Mouse (Mus musculus) embryo, embryonic 9.5 days (tissue): ENCODE results near the gene Rhob.
"Not testable (repeated sequence)": the region's sequence is repeated elsewhere in the genome, so short reads cannot be mapped to it uniquely, and the experiment has no call there.

ENCODE experiments used
- DNase-seq: peaks from one replicate; pipeline ENCODE4 v3.0.0-alpha.2; 2017; ENCODE audit errors: extremely low spot score

Rhob gene

DNA sequence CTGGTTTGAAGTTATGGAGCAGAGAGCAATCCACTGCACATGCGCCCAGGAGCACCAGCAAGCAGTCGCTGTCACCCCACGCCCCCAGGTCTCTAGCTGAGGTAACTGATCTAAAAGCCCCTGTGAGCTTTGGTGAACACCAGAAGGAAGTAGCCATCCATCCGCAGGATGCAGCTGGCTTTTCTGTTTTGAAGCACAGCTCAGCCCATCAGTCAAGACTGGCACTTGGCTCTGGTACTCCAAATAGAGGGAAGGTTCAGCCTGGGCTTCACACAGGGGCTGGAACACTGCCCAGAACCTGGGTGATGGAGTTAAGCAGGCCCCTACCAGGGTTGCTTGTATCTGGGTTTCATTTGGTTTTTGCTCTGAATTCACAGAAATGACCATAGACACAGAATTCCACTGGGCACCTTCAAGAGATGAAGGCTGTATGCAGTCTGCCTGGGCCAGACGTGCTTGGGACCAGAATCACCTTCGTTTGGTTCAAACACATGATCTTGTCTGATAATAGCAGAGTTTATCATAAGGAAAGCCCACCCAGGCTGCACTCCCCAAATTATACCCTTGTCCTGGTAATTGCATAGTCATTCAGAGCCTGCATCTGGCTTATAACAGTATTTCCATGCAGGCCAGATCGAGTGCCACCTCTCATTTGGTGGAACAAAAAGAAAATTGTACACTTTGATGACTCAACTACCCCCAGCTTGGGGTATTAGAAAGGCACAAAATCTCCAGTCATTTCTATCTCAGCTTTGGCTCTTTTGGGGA lies 27.0 kb downstream of the Rhob start:
- no peak for DNase-seq

DNA sequence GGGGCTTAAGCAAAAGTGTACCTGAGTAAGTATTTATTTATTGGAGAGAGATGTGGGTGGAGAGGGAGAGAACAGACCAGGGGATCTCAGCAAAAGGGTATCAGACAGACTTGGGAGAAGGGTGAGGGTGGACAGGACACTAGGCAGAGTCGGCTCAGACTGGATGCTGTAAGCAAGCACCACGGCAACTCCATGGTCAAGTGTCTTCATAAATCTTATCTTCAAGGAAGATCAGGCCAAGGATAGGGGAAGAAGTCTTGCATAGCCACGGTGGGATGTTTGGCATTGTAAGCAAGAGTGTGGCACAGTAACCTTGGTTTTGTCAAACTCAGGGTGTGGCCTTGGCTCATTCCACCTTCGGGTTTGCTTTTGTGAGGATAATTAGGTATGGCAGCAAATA lies 27.8 kb downstream of the Rhob start:
- DNase-seq, result no peak

DNA sequence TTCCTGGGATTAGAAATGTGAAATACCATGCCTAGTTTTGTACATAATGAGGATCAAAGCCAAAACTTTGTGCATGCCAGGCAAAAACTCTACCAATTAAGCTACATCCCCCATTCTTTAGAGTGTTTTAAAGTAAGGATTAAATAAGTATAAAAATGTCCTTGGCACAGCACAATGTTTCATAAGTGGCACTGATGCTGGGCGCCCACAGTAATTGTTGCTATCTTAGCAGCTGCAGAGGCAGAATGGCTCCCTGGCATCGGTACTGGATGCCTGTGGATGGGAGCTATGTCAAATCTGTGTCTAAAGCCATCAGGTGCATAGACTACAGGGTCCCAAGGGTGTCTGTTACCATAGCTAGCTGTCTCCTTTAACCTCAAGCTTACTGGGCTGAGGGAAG lies 28.8 kb downstream of the Rhob start:
- no peak for DNase-seq

DNA sequence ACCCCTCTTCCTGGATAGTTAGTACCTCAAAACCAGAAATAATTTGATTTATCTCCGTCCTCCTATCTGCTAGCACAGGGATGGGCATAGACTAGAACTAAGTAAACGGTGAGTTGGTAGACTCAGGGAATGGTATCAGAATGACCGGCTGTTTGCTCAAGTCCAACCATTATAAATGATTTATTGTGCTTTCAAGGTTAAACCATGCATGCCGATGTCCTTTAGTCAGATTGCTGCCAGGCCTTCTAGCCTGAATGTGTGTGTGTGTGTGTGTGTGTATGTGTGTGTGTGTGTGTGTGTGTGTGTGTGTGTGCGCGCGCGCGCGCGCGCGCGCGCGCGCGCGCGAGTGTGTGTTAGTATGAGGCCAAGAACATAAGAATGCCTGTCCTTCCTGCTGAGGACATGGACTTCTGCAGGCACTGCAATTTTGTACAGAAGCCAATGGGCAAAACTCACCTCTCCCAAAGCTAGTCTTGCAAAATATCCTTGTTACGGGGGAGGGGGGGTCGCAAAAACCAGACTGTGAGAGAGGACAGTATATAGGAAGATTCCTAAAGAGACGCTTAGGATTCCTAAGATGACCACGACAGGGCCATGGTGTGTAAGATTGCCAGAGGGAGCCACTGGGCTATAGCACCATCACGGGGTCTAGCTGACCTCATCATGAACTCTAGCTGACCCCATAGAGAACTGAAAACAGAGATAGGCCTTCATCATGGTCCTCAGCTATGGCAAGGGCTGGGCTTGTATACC lies 29.9 kb downstream of the Rhob start:
- no peak for DNase-seq

DNA sequence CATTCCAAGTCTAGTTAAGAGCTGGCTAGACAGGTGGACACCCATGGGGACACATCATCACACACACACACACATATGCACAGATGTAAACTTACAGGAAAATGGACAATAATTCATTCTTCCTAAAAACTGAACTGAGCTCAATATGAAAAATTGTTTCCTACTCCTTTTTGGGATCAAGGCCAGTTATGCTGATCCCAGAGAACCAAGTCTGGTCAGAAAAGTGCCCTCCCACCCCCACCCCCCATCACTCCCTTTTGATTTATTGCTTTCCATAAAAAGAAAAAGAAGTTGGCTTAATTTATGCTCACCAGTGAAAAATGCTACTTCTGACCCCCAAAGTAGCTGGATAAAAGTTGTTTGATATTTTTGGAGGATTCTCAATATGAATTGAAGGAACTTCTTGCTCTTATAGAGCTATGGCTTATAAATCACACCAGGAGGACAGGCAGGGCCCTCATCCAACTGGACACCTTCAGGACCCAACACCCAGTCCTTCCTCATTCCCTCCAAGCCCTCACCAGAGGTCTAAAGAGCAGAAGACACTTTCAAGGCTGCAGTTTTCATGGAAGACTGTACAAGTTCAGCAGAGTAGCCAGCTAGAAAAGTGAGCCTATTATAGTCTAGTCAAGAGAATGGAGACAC lies 31.5 kb downstream of the Rhob start:
- DNase-seq, result no peak

DNA sequence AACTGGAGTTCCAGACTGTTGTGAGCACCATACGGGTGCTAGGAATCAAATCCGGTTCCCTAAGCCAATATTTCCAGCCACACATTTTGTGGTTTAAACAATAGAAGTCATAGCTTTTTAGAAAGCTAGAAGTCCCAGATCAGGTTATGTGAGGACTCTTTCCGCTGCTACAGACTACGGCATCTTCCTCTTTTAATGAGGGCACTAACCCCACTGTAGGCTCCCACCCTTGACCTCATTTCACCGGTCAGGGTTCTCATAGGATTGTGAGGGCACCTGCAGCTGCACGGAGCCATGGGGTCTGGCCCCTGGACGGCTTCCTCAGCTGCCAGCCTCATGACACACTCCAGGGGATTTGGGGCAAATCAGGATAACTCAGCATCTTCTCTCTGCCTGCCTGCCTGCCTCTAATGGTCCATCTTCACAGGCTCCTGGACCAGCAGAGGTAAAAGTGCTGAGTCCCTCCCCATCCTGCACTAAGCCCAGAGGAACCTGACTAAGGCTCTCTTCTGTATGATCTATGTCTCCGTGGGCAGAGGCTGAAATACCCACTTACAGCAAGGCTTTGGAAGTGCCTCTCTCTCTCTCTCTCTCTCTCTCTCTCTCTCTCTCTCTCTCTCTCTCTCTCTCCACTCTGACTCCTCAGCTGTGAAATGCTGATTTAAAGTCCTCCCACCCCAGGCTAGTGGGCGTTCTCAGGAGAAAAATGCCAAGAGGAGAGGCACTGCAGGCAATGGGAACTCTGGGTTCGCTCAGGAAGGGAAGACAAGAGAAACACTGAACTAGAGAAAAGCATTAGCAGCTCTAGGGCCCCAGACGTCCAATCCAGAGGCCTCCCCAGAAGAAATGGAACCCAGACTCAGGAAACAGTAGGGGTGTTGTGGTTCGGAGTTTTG lies 32.5 kb downstream of the Rhob start:
- no peak for DNase-seq

DNA sequence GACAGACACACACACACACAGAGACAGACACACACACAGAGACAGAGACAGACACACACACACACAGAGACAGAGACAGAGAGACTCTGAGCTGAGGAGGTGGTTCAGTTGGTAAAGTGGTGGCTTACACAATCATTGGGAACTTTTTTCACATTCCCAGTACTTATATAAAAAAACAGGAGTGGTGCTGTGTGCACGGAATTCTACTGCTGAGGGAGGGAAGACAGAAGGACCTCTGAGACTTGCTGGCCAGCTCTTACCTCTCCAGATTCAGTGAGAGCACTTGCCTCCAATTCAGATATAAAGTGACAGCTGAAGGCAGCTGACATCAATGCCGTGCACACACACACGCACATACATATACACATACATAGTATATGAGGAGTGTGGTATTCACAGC lies 34.1 kb downstream of the Rhob start:
- DNase-seq, result no peak

DNA sequence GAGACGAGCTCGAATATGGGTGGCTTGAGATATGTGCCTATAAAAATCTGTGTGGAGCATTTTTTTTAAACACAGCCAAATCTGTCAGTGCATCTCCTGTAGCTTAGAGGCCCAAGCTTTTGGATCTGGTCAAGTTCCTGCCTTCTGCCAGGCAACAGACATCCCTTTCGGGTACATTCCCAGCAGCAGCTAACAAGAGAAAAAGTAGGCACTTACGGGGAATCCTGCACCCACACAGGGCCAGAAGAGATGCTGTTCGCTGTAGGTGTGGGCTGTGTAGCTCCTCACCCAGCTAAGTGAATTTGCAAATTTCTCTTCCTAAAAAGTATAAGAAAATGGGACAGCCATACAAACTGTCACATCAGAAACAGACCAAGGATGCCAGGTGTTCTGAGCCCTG lies 34.8 kb downstream of the Rhob start:
- DNase-seq, result no peak

DNA sequence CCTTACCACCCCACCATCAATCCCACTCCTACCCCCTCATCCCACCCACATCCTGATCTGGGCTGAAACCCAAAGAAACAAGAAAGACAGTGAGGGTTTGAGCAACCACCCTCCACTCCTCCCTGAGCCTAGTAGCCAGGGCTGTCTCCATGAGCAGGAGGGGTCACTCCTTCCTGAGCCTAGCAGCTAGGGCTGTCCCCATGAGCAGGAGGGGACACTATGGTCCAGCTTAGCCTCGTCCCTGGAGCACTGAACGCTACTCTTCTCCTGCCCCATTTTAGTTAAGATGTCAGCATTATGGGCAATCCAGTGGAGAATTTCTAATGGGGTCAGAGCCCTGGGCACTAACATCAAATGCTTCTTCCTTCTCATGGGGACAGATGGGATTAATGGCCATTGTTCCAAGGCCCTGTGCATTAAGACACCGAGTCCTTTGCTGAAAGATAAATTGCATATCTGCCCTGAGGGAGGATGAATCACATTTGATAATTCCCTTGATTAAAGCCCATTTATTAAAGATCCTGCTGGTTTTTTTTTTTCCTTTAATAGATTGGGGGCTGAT lies 36.1 kb downstream of the Rhob start:
- no peak for DNase-seq

DNA sequence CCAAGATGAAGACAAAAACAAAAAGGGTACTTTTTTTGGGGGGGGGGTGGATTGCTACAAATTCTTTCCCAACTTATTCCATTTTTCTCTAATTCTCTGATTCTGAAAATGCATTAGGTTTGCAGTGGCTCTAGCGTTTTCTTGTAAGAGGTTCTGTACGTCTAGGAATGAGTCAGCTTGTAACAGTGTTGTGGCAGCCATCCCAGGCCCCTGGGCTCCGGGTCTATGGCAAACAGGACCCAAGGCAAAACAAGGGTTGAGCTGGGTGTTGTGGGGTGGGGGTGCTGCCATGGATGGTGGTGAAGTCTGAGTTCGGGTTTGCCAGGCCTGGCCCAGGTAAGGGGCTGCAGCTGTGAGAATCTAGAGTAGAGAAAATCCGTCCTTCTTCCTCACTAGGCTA lies 37.3 kb downstream of the Rhob start:
- no peak for DNase-seq

DNA sequence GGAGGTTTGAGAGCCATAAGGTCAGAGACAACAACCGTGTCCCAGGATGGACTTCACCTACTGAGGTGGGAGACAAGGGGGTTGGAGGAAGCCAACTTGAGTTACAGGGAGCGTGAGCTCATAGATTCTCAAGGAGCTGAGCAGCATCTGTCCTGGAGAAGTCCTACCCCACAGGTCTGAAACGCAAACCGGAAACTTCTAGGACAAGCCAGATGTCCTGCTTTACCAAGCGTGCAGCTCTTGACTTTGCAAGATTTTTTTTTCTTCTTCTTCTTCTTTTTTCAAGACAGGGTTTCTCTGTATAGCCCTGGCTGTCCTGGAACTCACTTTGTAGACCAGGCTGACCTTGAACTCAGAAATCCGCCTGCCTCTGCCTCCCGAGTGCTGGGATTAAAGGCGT lies 38.2 kb downstream of the Rhob start:
- DNase-seq, result not testable (repeated sequence)

DNA sequence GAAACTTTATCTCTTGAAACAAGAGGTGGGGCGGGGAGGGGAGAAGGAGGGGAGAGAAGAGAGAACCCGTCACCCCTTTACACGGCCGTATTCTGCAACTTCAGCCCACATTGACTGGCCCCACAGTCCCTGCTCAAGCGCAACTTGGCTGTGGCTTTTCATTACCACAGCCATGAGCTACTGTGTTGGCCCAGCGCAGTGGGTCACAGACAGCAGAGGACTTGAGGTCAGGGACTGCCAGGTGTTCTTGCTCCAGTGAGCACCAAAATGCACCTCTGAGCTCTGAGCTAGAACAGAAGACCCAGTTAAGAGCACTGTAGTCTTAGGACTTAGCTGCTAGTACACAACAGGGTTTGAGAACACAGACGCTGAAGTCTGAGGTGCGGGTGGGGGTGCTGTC lies 41.4 kb downstream of the Rhob start:
- no peak for DNase-seq

DNA sequence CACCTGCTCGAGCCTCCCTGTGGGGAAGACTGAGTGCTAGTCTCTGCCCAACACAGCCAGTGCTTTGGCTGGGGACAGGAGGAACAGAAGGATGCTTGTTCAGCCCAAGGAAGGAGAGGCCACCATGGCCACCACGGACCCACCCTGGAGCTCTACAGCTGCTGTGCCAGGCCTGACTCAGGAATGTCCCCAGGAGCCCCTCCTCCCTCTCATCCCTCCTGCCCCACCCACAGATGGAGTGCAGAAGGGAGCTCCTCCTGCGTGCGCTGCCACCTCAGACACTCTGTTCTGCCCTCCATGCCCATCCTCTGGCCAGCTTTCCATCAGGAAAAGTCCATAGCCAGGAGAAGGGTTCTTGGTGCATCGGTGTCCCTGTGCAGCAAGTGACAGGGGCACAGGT lies 42.8 kb downstream of the Rhob start:
- DNase-seq, result no peak

DNA sequence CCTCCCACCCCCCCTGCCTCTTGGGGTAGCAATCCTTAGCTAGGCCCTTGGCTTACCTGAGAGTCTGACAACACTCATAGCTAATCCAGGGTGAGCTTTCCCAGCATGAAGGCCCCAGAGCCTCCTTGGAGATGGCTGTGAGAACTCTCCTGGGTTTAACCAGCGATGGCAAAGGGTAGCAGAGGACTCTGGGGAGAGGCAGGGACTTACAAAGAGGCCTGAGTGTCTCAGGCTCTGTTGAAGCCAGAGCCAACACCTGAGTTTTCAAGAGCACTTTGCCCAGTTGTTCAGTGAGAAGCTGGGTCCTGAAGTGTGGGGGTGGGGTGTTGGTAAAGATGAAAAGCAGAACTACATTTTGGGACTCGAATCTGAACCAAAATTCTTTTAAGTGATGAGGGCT lies 44.8 kb downstream of the Rhob start:
- DNase-seq, result no peak

DNA sequence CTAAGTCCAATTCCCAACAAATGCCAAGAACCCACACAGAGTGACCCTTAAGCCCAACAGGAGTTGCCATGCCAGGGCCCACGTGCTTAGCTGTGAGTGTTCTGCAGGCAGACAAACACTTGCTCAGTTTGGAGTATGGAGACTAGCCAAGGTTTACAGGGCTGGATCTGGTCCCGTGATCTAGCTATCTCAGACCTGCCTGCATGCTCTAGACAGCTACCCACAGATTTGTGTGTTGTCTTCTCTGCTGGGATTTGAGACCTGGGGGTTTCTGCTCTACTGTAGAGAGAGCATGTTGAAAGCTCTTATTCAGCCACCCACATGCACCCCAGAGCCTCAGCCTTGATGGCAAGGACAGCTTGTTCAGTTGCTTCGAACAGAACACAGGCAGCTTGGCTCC lies 45.3 kb downstream of the Rhob start:
- DNase-seq, result no peak

DNA sequence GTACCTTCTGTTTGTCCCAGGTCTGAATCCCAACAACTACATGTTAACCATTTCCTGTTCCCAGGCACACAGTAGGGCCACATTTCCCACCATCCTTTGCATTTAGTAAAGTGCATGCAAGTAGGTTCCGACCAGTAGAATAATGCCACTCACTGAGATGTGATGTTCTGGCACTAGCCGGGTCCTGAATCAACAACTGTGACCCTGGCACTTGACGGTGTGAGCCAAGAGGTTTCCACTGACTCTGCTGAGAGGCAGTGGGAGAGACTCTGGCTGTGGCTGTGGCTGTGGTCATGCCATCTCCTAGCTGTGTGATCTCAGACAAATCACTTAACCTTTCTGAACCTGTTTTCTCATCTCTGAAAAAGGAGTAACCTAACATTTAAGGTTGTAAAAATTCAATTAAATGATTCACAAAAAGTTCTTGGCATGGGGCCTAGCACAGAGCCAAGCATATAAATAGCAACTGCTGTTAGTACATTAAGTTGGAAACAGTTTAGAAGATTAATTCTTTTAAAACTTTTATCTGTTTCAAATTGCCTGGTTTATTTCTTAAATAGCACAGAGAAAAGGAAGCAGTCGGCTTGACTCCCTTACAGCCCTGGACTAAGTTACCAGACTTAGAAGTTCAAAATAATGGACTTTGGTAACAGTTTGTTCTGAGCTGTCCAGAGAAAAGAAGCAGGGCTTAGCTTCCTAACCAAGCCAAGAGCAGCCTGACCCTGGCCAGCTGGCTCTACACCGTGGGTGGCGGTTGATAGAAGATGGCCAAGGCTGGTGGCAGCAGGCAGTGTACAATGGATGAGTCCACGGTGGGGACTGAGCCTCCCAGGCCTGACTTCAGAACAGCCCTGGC lies 46.8 kb downstream of the Rhob start:
- DNase-seq, result no peak

DNA sequence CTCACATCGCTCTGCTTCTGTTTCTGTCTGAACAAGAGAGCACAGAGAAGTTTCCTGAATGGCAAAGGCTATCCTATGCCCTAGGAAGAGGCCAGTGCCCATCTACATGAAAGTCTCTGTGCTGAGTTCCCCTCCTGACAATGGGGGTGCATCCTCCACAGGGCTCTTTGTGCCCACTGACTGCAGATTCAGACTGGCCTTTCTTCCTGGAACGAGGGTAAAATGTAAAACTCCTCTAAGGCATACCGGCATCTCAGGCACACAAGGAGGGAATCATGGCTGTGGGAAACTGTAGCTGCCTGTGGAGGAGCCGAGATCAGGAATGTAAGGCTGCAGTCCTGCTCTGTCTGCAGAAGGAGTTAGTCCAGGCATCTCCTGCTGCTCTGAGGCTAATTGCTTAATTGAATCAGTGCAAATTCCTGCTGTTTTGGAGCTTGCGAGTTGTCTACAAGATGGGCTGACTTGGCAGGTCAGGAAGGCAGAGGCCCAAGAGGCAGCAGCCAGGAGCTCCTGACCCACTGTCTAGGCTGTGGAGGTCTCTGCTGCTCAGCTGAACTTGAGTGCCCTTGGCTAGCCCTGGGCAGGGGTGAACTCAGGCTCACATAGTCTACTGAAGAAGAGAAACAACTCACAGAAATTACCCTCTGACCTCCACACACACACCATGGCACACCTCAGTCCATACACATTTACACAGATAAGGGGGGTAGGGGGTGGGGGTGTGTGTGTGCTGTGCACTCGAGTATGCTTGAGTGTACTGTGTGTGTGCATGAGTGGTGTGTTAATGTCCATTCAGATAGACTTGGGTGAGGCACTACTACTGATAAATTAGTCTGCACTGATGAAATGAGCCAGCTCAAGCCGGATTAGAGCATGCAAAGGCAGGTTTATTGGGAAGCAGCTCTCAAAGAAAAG lies 48.0 kb downstream of the Rhob start:
- no peak for DNase-seq

DNA sequence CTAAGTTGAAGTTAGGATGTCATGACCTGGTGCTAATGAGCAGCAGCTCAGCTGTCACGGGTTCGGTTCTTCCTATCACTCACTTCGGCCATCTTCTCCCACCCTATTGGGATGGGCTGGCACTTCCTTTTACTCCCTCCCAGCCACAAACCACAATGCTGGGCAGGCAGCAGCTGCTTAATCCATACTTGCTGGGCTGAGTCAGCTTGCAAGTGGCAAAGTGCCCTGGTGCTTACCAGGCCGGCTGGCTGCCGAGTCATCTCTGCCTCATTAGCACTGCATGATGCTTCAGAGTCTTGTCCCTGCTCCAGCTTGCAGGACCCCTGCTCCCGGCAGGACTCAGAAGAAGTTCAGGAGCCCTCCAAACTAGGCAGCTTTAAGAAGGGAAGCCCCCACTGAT lies 49.2 kb downstream of the Rhob start:
- DNase-seq, result no peak

DNA sequence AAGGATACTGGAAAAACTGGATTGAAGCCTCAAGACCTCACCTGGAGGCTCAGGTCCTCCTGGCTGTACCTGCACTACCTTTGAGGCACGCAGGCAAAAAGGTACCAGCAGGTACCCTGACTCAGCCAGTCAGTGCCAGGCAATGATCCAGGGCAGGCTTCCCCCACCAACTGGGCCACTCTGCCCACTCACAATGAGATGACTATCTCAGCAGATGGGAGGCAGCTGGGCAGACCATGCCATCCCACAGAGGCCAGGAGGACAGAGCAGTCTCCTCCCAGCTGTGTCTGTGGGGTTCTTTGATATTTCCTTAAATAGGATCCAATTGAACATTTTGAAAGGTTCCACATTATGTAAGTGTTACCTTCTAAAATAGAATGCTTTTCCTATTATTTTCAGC lies 49.8 kb downstream of the Rhob start:
- no peak for DNase-seq
